Mouse (Mus musculus): ENCODE measurements at regions not wholly inside any gene's neighbourhood (a gene's known extent, or its start where the extent isn't known, plus 50 kb on each side); places are given as distances from the start of the nearest gene placed in this dataset.
A peak's percentile ranks its signal among the peaks of the same experiment; 100 is the strongest.

DNA sequence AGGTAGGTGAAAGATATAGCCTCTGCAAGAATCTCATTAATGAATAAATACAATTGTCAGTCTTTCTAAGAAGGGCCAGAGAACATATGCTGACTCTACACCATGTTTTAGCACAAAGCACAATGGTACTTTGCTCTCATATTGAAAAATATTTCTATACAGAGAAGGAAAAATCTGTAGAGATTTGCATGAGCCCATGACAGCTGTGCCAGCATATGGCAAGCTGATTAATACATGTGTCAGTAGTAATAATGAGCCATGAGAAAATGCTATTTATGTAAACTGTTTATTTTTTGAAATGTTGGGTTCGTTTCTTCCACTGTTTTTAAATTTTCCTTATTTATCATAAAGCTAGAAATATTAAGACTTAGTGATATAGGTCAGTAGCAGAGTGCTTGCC, 604.5 kb upstream of the Rgs18 start:
- intact Hi-C loops (cut with DNase I) = no loop called here
- peak in 1 of 2 experiments; percentile 11 for DNase-seq (ENCODE audit: low spot score in 2 of 2)

DNA sequence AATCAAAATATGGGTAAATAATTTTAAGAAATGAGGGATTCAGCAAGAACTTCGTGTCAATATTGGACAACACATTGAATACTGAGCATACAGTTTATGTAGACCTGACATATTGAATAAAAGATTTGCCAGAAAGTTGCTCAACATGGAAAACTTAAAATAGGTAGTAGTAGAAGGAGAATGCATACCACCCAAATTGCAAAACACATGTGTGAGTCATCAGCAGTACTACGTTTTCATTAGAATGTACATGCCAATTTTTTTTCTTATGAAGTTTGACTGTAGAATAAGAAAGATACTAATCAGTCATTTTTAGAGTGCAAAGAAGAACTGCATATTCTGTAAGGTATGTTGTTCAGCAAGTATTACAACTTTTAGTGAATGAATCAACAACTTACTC, 601.8 kb upstream of the Rgs18 start:
- intact Hi-C loops (cut with DNase I) = no loop called here

DNA sequence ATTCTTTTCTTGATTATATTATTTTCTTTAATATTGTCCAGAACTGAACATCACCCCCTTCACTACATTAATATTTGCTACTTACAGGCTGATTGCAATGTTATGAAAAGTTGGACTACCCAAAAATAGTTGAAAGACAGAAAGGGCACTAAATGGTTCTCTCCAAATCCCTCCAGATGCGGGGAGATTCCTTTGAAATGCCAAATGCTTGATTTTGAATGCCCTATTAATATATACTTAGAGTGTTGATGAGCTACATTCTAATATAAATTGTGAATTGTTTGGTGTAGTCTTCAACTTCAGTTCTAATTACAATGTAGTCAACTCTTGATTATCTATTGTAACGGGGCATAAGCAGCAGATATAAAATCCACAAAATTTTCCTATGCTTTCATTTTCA, 600.8 kb upstream of the Rgs18 start:
- no peak for DNase-seq (ENCODE audit: low spot score in 2 of 2)
- intact Hi-C loops (cut with DNase I) = no loop called here

More for the DNA sequence above, 601.8 kb upstream of the Rgs18 start:
- DNase-seq (ENCODE audit: low spot score in 2 of 2) = no peak

DNA sequence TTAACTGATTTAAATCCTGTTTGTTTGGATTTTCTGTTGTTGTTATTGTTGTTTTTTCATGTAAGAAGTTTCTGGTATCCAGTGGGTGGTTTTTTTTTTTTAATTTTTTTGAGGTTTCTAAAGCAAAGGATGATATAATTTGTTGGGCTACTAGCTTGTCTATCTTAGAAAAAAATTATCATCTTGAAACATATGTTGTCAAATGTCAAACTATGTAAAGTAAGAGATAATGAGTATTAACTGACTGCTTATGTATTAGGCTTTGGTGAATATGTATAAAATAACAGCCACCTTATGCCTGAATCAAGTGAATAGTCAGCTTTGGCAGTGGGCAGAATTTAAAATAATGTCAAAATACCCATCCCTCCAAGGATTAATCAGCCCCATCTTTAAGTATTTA, 588.6 kb upstream of the Rgs18 start:
- no peak for DNase-seq (ENCODE audit: low spot score in 2 of 2)
- intact Hi-C loops (cut with DNase I) = no loop called here

DNA sequence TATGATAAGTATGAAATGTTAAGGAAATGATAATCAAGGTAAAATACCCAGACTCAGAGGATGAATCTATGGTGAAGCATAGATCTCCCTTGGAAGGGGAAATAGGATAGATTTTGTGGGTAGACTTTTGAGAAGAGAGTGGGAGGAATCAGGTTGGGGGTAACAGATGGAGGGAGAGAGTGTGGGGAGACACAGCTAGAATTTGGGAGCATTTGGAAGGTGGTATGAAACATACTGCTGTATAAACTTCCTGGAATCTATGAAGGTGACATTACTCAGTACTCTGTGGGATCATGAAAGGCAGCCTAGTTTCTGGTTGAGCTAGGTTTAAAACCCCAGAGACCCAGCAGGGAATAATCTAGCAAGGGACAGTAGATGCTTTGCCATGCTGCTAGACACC, 569.6 kb upstream of the Rgs18 start:
- DNase-seq (ENCODE audit: low spot score in 2 of 2) = no peak
- intact Hi-C loops (cut with DNase I) = no loop called here

DNA sequence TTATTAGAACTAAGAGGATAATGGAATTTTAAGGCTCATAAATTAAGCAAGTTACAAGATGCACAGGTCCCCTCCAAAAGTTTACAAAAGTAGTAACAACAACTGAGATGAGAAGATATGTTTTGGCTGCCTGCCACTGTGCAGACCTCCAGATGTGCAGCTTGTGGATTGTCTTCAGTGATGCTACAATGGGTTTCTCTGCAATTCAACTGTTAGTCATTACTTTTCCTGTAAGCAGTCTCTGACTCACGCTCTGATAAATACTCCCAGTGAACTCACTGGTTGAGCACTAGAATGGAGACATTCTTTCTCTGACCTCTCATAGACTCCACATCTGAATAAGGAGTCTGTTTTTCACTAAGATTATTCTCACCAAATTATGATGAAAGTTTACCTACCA, 569.1 kb upstream of the Rgs18 start:
- intact Hi-C loops (cut with DNase I) = no loop called here
- DNase-seq (ENCODE audit: low spot score in 2 of 2) = no peak

DNA sequence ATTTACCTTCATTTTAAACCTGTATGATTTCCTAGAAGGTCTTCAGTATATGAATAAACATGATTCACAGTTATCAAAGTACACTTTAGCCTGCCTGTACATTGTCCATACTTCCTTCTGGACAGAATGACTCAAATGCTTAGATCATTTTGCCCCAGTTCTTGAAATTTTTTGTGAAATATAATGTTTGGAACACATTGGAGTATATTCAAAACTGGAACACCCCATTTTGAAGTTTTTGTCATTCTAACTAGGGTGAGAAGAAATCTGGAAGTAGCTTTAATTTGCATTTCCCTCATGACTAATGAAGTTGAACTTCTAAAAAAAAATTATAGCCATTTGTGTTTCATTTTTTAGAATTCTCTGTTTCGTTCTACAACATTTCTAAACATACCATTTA, 561.6 kb upstream of the Rgs18 start:
- intact Hi-C loops (cut with DNase I) = no loop called here
- DNase-seq (ENCODE audit: low spot score in 2 of 2) = no peak

DNA sequence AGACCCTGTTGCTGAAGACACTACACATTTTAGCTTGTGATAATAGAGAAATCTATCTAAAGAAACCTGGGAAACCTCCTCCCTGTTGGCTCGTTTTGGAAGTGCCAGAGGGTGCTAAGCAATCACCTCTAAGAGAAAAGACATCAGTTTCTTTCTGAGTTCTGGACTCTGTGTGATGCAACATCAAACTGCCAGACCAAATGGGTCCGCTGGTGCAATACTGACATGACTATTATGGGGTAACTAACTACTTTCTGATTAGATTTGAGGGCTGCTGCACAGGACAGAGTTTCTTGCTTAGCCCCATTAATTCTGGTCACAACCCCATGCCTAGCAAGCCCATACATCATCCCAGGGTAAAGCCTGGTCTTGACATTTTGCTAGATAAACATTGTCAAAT, 517.7 kb upstream of the Rgs18 start:
- no peak for DNase-seq (ENCODE audit: low spot score in 2 of 2)
- intact Hi-C loops (cut with DNase I) = no loop called here
